Mouse (Mus musculus): ENCODE measurements around the gene Meiob. TPM values are rescaled to one million over a fixed set of nuclear protein-coding genes. Genes with fewer than 3 reads are reported as not detected.

Gene Meiob
- polyA plus RNA-seq, 1 experiment from 2014 or later, result 0.08 TPM

Other genes starting within 250 kb of the Meiob start
- 45.4 TPM in 2 replicates for gene Tsc2, start 171.7 kb upstream of the Meiob start, polyA plus RNA-seq (2015; fragmentation: Nextera tagmentation; extraction: Ambion mirVana)
- gene Nthl1, start 171.6 kb upstream of the Meiob start, polyA plus RNA-seq (2015; fragmentation: Nextera tagmentation; extraction: Ambion mirVana), result 18.7 and 20.3 TPM in 2 replicates
- 51.0 and 53.7 TPM in 2 replicates for gene Slc9a3r2, start 154.0 kb upstream of the Meiob start, polyA plus RNA-seq (2015; fragmentation: Nextera tagmentation; extraction: Ambion mirVana)
- 0.30 and 0.46 TPM in 2 replicates for gene Npw, start 145.8 kb upstream of the Meiob start, polyA plus RNA-seq (2015; fragmentation: Nextera tagmentation; extraction: Ambion mirVana)
- 19.3 and 22.1 TPM in 2 replicates for gene Zfp598, start 134.6 kb upstream of the Meiob start, polyA plus RNA-seq (2015; fragmentation: Nextera tagmentation; extraction: Ambion mirVana)
- gene Syngr3, start 114.3 kb upstream of the Meiob start, polyA plus RNA-seq (2015; fragmentation: Nextera tagmentation; extraction: Ambion mirVana), result 6.3 and 6.9 TPM in 2 replicates
- 40.9 and 44.1 TPM in 2 replicates for gene Gfer, start 108.1 kb upstream of the Meiob start, polyA plus RNA-seq (2015; fragmentation: Nextera tagmentation; extraction: Ambion mirVana)
- gene Noxo1, start 108.1 kb upstream of the Meiob start, polyA plus RNA-seq (2015; fragmentation: Nextera tagmentation; extraction: Ambion mirVana), result 3.2 and 3.5 TPM in 2 replicates
- gene Tbl3, start 96.6 kb upstream of the Meiob start, polyA plus RNA-seq (2015; fragmentation: Nextera tagmentation; extraction: Ambion mirVana), result 64.4 and 68.0 TPM in 2 replicates
- gene Rnf151, start 86.2 kb upstream of the Meiob start, polyA plus RNA-seq (2015; fragmentation: Nextera tagmentation; extraction: Ambion mirVana), result 0.19 TPM in 1 of 2 replicates, not detected in the other
- gene Rps2, start 86.2 kb upstream of the Meiob start, polyA plus RNA-seq (2015; fragmentation: Nextera tagmentation; extraction: Ambion mirVana), result 1,497 and 1,515 TPM in 2 replicates
- gene Ndufb10, start 79.8 kb upstream of the Meiob start, polyA plus RNA-seq (2015; fragmentation: Nextera tagmentation; extraction: Ambion mirVana), result 238 and 259 TPM in 2 replicates
- gene Rpl3l, start 76.5 kb upstream of the Meiob start, polyA plus RNA-seq (2015; fragmentation: Nextera tagmentation; extraction: Ambion mirVana), result 0.15 TPM in 1 of 2 replicates, not detected in the other
- 37.0 and 41.4 TPM in 2 replicates for gene Msrb1, start 67.6 kb upstream of the Meiob start, polyA plus RNA-seq (2015; fragmentation: Nextera tagmentation; extraction: Ambion mirVana)
- 1.1 and 1.5 TPM in 2 replicates for gene Hs3st6, start 51.3 kb upstream of the Meiob start, polyA plus RNA-seq (2015; fragmentation: Nextera tagmentation; extraction: Ambion mirVana)
- 49.1 and 49.3 TPM in 2 replicates for gene Hagh, start 35.9 kb downstream of the Meiob start, polyA plus RNA-seq (2015; fragmentation: Nextera tagmentation; extraction: Ambion mirVana)
- gene Fahd1, start 46.1 kb downstream of the Meiob start, polyA plus RNA-seq (2015; fragmentation: Nextera tagmentation; extraction: Ambion mirVana), result 34.5 and 35.4 TPM in 2 replicates
- 3.9 and 4.0 TPM in 2 replicates for gene Igfals, start 61.7 kb downstream of the Meiob start, polyA plus RNA-seq (2015; fragmentation: Nextera tagmentation; extraction: Ambion mirVana)
- gene Nubp2, start 82.1 kb downstream of the Meiob start, polyA plus RNA-seq (2015; fragmentation: Nextera tagmentation; extraction: Ambion mirVana), result 49.0 and 49.6 TPM in 2 replicates
- 32.1 and 32.5 TPM in 2 replicates for gene Spsb3, start 82.4 kb downstream of the Meiob start, polyA plus RNA-seq (2015; fragmentation: Nextera tagmentation; extraction: Ambion mirVana)
- gene Eme2, start 90.8 kb downstream of the Meiob start, polyA plus RNA-seq (2015; fragmentation: Nextera tagmentation; extraction: Ambion mirVana), result 26.3 and 29.3 TPM in 2 replicates
- 102 and 112 TPM in 2 replicates for gene Mrps34, start 90.8 kb downstream of the Meiob start, polyA plus RNA-seq (2015; fragmentation: Nextera tagmentation; extraction: Ambion mirVana)
- gene Nme3, start 92.2 kb downstream of the Meiob start, polyA plus RNA-seq (2015; fragmentation: Nextera tagmentation; extraction: Ambion mirVana), result 77.5 and 79.8 TPM in 2 replicates
- gene Mapk8ip3, start 132.7 kb downstream of the Meiob start, polyA plus RNA-seq (2015; fragmentation: Nextera tagmentation; extraction: Ambion mirVana), result 29.2 and 31.3 TPM in 2 replicates
- gene Jpt2, start 156.4 kb downstream of the Meiob start, polyA plus RNA-seq (2015; fragmentation: Nextera tagmentation; extraction: Ambion mirVana), result 183 and 204 TPM in 2 replicates
- 7.1 and 7.6 TPM in 2 replicates for gene Cramp1l, start 211.5 kb downstream of the Meiob start, polyA plus RNA-seq (2015; fragmentation: Nextera tagmentation; extraction: Ambion mirVana)
- gene Ift140, start 211.8 kb downstream of the Meiob start, polyA plus RNA-seq (2015; fragmentation: Nextera tagmentation; extraction: Ambion mirVana), result 18.9 and 21.6 TPM in 2 replicates